Mouse (Mus musculus) intestine, embryonic 14.5 days (tissue): ENCODE measurements around the gene Bbs9. TPM values are rescaled to one million over a fixed set of nuclear protein-coding genes. Genes with fewer than 3 reads are reported as not detected.

Source experiments
- ATAC-seq: fragments of 200-750 bp; cut with Nextera tagmentation; replicated peaks from 2 replicates; pipeline ENCODE4 v1.8.0; 2017; ENCODE audit warnings: low read depth, moderate number of reproducible peaks, moderate TSS enrichment, moderate library complexity; ENCODE audit not compliant: low FRiP score, low TSS enrichment
- DNase-seq: peaks from one replicate; pipeline ENCODE4 v3.0.0-alpha.2; 2018; ENCODE audit warnings: low spot score
- H3K27ac ChIP-seq: fragments of 300-500 bp; sonication (generic); 2 replicates; pipeline ENCODE4 v1.5.1; 2014; ENCODE audit warnings: low read depth, mild to moderate bottlenecking, control low read depth
- H3K27me3 ChIP-seq: fragments of 300-500 bp; sonication (generic); replicated peaks from 2 replicates; pipeline ENCODE4 v1.6.1; 2014; ENCODE audit warnings: low read length, control low read depth; ENCODE audit not compliant: control insufficient read depth, insufficient read depth
- H3K36me3 ChIP-seq: fragments of 300-500 bp; sonication (generic); 2 replicates; pipeline ENCODE4 v1.6.1; 2014; ENCODE audit warnings: low read length, control low read depth; ENCODE audit not compliant: control insufficient read depth, insufficient read depth
- H3K4me1 ChIP-seq: fragments of 300-500 bp; sonication (generic); replicated peaks from 2 replicates; pipeline ENCODE4 v1.6.1; 2014; ENCODE audit warnings: low read length, control low read depth, mixed read lengths; ENCODE audit not compliant: control insufficient read depth, insufficient read depth
- H3K4me2 ChIP-seq: fragments of 300-500 bp; sonication (generic); 2 replicates; pipeline ENCODE4 v1.6.1; 2014; ENCODE audit warnings: low read length
- H3K4me3 ChIP-seq: fragments of 300-500 bp; sonication (generic); 2 replicates; pipeline ENCODE4 v1.5.1; 2014; ENCODE audit warnings: low read depth, low read length, control low read depth, mixed read lengths
- H3K9ac ChIP-seq: fragments of 300-500 bp; sonication (generic); 2 replicates; pipeline ENCODE4 v1.6.1; 2014; ENCODE audit warnings: mild to moderate bottlenecking, low read length
- H3K9me3 ChIP-seq: fragments of 300-500 bp; sonication (generic); 2 replicates; pipeline ENCODE4 v1.6.1; 2016; ENCODE audit warnings: low read length, control low read depth; ENCODE audit not compliant: control insufficient read depth
- whole genome bisulfite sequencing: fragments of 180-500 bp; shearing (Covaris S2); extraction: QIAGEN DNeasy Blood & Tissue Kit; methylation state at CpG from one replicate; pipeline ENCODE4 v1.1.7; 2014; 5-methylcytosine and 5-hydroxymethylcytosine counted together
- polyA plus RNA-seq: library from polyadenylated mRNA; unstranded; fragments of >200 nt; fragmentation: Nextera tagmentation; extraction: Ambion mirVana; gene quantifications from 2 replicates; pipeline ENCODE4 v1.2.1, GENCODE M21; 2014

Bbs9 gene
- polyA plus RNA-seq, 1 experiment from 2014 or later, result 14.2 TPM

- no peak overlapping the region for H3K4me3 ChIP-seq
- WGBS, result 87% methylated on average over 6 of the region's 6 CpGs
- ATAC-seq, result no peak
- H3K9me3 ChIP-seq, result no peaks in the 10 kb centered on the region
- H3K9ac ChIP-seq, result no peak overlapping the region
- no peak for DNase-seq
- no peak overlapping the region for H3K4me2 ChIP-seq
- no peak overlapping the region for H3K27ac ChIP-seq
- H3K36me3 ChIP-seq, result no peaks in the 10 kb centered on the region
- H3K4me1 ChIP-seq, result no peaks in the 10 kb centered on the region
- no peaks in the 10 kb centered on the region for H3K27me3 ChIP-seq
Measured at GRCm38 (mm10) chr9:22645844-22646390, 170.4 kb downstream of the Bbs9 start.

GRCm38 (mm10) chr9:22646461-22646860, 170.9 kb downstream of the Bbs9 start:
- H3K36me3 ChIP-seq, result no peaks in the 10 kb centered on the region
- no peak overlapping the region for H3K27ac ChIP-seq
- H3K4me3 ChIP-seq, result no peak overlapping the region
- DNase-seq, result no peak
- 89% methylated on average over 3 of the region's 3 CpGs for WGBS
- H3K4me2 ChIP-seq, result no peak overlapping the region
- H3K4me1 ChIP-seq, result no peaks in the 10 kb centered on the region
- no peaks in the 10 kb centered on the region for H3K27me3 ChIP-seq
- no peak overlapping the region for H3K9ac ChIP-seq
- no peaks in the 10 kb centered on the region for H3K9me3 ChIP-seq
- ATAC-seq, result no peak

- DNase-seq (no peak), ATAC-seq (no peak)
- H3K9ac ChIP-seq, result no peak overlapping the region
- H3K27ac ChIP-seq, result no peak overlapping the region
- H3K36me3 ChIP-seq, result no peaks in the 10 kb centered on the region
- 96% methylated on average over 3 of the region's 3 CpGs for WGBS
- H3K9me3 ChIP-seq, result no peaks in the 10 kb centered on the region
- no peak overlapping the region for H3K4me2 ChIP-seq
- H3K4me1 ChIP-seq, result no peaks in the 10 kb centered on the region
- H3K4me3 ChIP-seq, result no peak overlapping the region
- H3K27me3 ChIP-seq, result no peaks in the 10 kb centered on the region
Measured at GRCm38 (mm10) chr9:22648163-22648562, 172.6 kb downstream of the Bbs9 start.

- DNase-seq (no peak), ATAC-seq (no peak)
- no peak overlapping the region for H3K4me2 ChIP-seq
- H3K4me1 ChIP-seq, result no peaks in the 10 kb centered on the region
- H3K36me3 ChIP-seq, result no peaks in the 10 kb centered on the region
- no peak overlapping the region for H3K4me3 ChIP-seq
- no peaks in the 10 kb centered on the region for H3K27me3 ChIP-seq
- H3K9ac ChIP-seq, result no peak overlapping the region
- H3K9me3 ChIP-seq, result no peaks in the 10 kb centered on the region
- 79% methylated on average over 10 of the region's 10 CpGs for WGBS
- H3K27ac ChIP-seq, result no peak overlapping the region
Measured at GRCm38 (mm10) chr9:22649606-22650005, 174.1 kb downstream of the Bbs9 start.

- no peak overlapping the region for H3K9ac ChIP-seq
- H3K4me1 ChIP-seq, result no peaks in the 10 kb centered on the region
- WGBS, result 93% methylated on average over 1 of the region's 1 CpGs
- H3K4me2 ChIP-seq, result no peak overlapping the region
- H3K9me3 ChIP-seq, result no peaks in the 10 kb centered on the region
- no peak overlapping the region for H3K4me3 ChIP-seq
- no peaks in the 10 kb centered on the region for H3K36me3 ChIP-seq
- H3K27ac ChIP-seq, result no peak overlapping the region
- DNase-seq (no peak), ATAC-seq (no peak)
- no peaks in the 10 kb centered on the region for H3K27me3 ChIP-seq
Measured at GRCm38 (mm10) chr9:22650781-22651180, 175.3 kb downstream of the Bbs9 start.

GRCm38 (mm10) chr9:22651619-22652018, 176.1 kb downstream of the Bbs9 start:
- Histone ChIP-seq H3K27me3 (no peaks in the 10 kb centered on the region), H3K9me3 (no peaks in the 10 kb centered on the region), H3K27ac (no peak overlapping the region), H3K4me3 (no peak overlapping the region), H3K4me1 (no peaks in the 10 kb centered on the region), H3K4me2 (no peak overlapping the region), H3K36me3 (no peaks in the 10 kb centered on the region), H3K9ac (no peak overlapping the region)
- 97% methylated on average over 3 of the region's 3 CpGs for WGBS
- no peak for DNase-seq
- ATAC-seq, result no peak

GRCm38 (mm10) chr9:22654726-22655393, 179.3 kb downstream of the Bbs9 start:
- Histone ChIP-seq H3K4me2 (no peak overlapping the region), H3K4me3 (no peak overlapping the region), H3K27me3 (no peaks in the 10 kb centered on the region), H3K9me3 (no peaks in the 10 kb centered on the region), H3K36me3 (no peaks in the 10 kb centered on the region), H3K4me1 (no peaks in the 10 kb centered on the region), H3K9ac (no peak overlapping the region), H3K27ac (no peak overlapping the region)
- ATAC-seq (no peak), DNase-seq (no peak)
- WGBS, result 74% methylated on average over 11 of the region's 11 CpGs

- Histone ChIP-seq H3K9me3 (no peaks in the 10 kb centered on the region), H3K4me1 (no peaks in the 10 kb centered on the region), H3K9ac (no peak overlapping the region), H3K36me3 (no peaks in the 10 kb centered on the region), H3K4me3 (no peak overlapping the region), H3K4me2 (no peak overlapping the region), H3K27me3 (no peaks in the 10 kb centered on the region), H3K27ac (no peak overlapping the region)
- 90% methylated on average over 5 of the region's 5 CpGs for WGBS
- no peak for ATAC-seq
- no peak for DNase-seq
Measured at GRCm38 (mm10) chr9:22657216-22657615, 181.7 kb downstream of the Bbs9 start.

GRCm38 (mm10) chr9:22665155-22665554, 189.6 kb downstream of the Bbs9 start:
- H3K4me1 ChIP-seq, result no peaks in the 10 kb centered on the region
- no peaks in the 10 kb centered on the region for H3K27me3 ChIP-seq
- no peaks in the 10 kb centered on the region for H3K36me3 ChIP-seq
- H3K4me2 ChIP-seq, result no peak overlapping the region
- H3K9ac ChIP-seq, result no peak overlapping the region
- H3K4me3 ChIP-seq, result no peak overlapping the region
- no peaks in the 10 kb centered on the region for H3K9me3 ChIP-seq
- DNase-seq (no peak), ATAC-seq (no peak)
- WGBS, result 86% methylated on average over 8 of the region's 8 CpGs
- no peak overlapping the region for H3K27ac ChIP-seq
